Mouse (Mus musculus) small intestine, adult 2 months (tissue): Measurements from ENCODE around the gene Tnfsf9.

Experiments used
- CTCF ChIP-seq: fragments of 200-500 bp; IDR thresholded peaks from 2 replicates; pipeline ENCODE4 v1.5.1; 2012; ENCODE audit warnings: low read depth, mild to moderate bottlenecking, control low read depth, inconsistent platforms, low read length, moderate library complexity, mixed read lengths; ENCODE audit not compliant: insufficient replicate concordance, insufficient read length; ENCODE audit errors: extremely low read depth
- POLR2A ChIP-seq: fragments of 200-500 bp; IDR thresholded peaks from 2 replicates; pipeline ENCODE4 v1.6.1; 2012; ENCODE audit warnings: low read depth, mild to moderate bottlenecking, control low read depth, inconsistent platforms, low read length, moderate library complexity

- TF ChIP-seq POLR2A = no peak
- no peak for TF ChIP-seq CTCF
Measured at GRCm38 (mm10) chr17:57123192-57124118, 18.3 kb downstream of the Tnfsf9 start.
